Mouse (Mus musculus) CH12.LX (cell line): ENCODE data around the gene Wnk1. TPM values are rescaled to one million over a fixed set of nuclear protein-coding genes. Genes with fewer than 3 reads are reported as not detected.

Experiments used
- DNase-seq: peaks from one replicate; pipeline ENCODE4 v3.0.0-alpha.2; 2013; ENCODE audit errors: extremely low read depth
- H3K27ac ChIP-seq: 2 replicates; pipeline ENCODE4 v1.5.1; 2012; ENCODE audit warnings: low read depth, mild to moderate bottlenecking, control low read depth, moderate library complexity; ENCODE audit not compliant: insufficient read depth
- H3K27me3 ChIP-seq: replicated peaks from 2 replicates; pipeline ENCODE3; 2012; ENCODE audit warnings: inconsistent platforms
- H3K36me3 ChIP-seq, 2 experiments: replicated peaks in 1 of 2; 2 replicates each; pipeline versions ENCODE3 to v1.6.1; 2012; ENCODE audit warnings: inconsistent platforms in 1 of 2, low read length in 1 of 2, mild to moderate bottlenecking in 1 of 2, mixed read lengths in 1 of 2, moderate library complexity in 1 of 2; ENCODE audit not compliant: control insufficient read depth in 1 of 2, insufficient read depth in 1 of 2
- H3K4me1 ChIP-seq, 2 experiments: 2 replicates each; pipeline ENCODE4 v1.6.1; 2012; ENCODE audit warnings: inconsistent platforms in 1 of 2, moderate library complexity in 1 of 2; ENCODE audit not compliant: insufficient read depth in 2 of 2, control insufficient read depth in 1 of 2
- H3K4me2 ChIP-seq: 2 replicates; pipeline ENCODE4 v1.6.1; 2012; ENCODE audit warnings: low read depth, mild to moderate bottlenecking, control low read depth; ENCODE audit not compliant: poor library complexity, insufficient read depth, severe bottlenecking
- H3K4me3 ChIP-seq, 3 experiments: fragments of 150-350 bp in 1 of 3; sonication (generic) in 1 of 3; replicated peaks in 1 of 3; 2 replicates each; pipeline versions ENCODE3 to v1.5.1; 2011 to 2012; ENCODE audit warnings: low read depth in 2 of 3, low read length in 2 of 3, mild to moderate bottlenecking in 2 of 3, moderate library complexity in 2 of 3, control low read depth in 1 of 3, improper control_type of control experiment in 1 of 3, inconsistent platforms in 1 of 3, mixed read lengths in 1 of 3; ENCODE audit not compliant: poor library complexity in 1 of 3
- H3K79me2 ChIP-seq: replicated peaks from 2 replicates; pipeline ENCODE4 v1.6.1; 2012; ENCODE audit warnings: mild to moderate bottlenecking, moderate library complexity; ENCODE audit not compliant: control insufficient read depth, poor library complexity, insufficient read depth, severe bottlenecking; ENCODE audit errors: extremely low read depth
- H3K9ac ChIP-seq: 2 replicates; pipeline ENCODE4 v1.6.1; 2012; ENCODE audit warnings: low read depth, mild to moderate bottlenecking, control low read depth, moderate library complexity; ENCODE audit not compliant: insufficient read depth
- H3K9me3 ChIP-seq: replicated peaks from 2 replicates; pipeline ENCODE3; 2012; ENCODE audit warnings: low read length, inconsistent platforms, mixed read lengths
- CHD1 ChIP-seq: IDR thresholded peaks from 2 replicates; pipeline ENCODE4 v1.6.1; 2012; ENCODE audit warnings: low read depth, low read length, improper control_type of control experiment, inconsistent platforms
- E2F4 ChIP-seq: IDR thresholded peaks from 2 replicates; pipeline ENCODE4 v1.6.1; 2011; ENCODE audit warnings: low read depth, low read length, improper control_type of control experiment; ENCODE audit not compliant: insufficient replicate concordance
- EP300 ChIP-seq: IDR thresholded peaks from 2 replicates; pipeline ENCODE4 v1.6.1; 2011; ENCODE audit warnings: low read length, improper control_type of control experiment
- ETS1 ChIP-seq: conservative IDR thresholded peaks from 2 replicates; pipeline ENCODE4 v1.6.1; 2012; ENCODE audit warnings: low read depth, mild to moderate bottlenecking, inconsistent platforms, low read length, improper control_type of control experiment, moderate library complexity
- HCFC1 ChIP-seq: IDR thresholded peaks from 2 replicates; pipeline ENCODE4 v1.6.1; 2012; ENCODE audit warnings: low read depth, mild to moderate bottlenecking, inconsistent platforms, low read length, improper control_type of control experiment
- IRF4 ChIP-seq: IDR thresholded peaks from 2 replicates; pipeline ENCODE4 v1.6.1; 2014; ENCODE audit warnings: low read depth, mild to moderate bottlenecking, inconsistent platforms, low read length, improper control_type of control experiment
- KAT2A ChIP-seq: IDR thresholded peaks from 2 replicates; pipeline ENCODE4 v1.6.1; 2012; ENCODE audit warnings: low read length, improper control_type of control experiment, inconsistent platforms; ENCODE audit not compliant: insufficient replicate concordance
- MYC ChIP-seq: IDR thresholded peaks from 2 replicates; pipeline ENCODE4 v1.6.1; 2011; ENCODE audit warnings: low read depth, mild to moderate bottlenecking, improper control_type of control experiment, low read length
- NELFE ChIP-seq: IDR thresholded peaks from 2 replicates; pipeline ENCODE4 v1.6.1; 2011; ENCODE audit warnings: low read depth, low read length, improper control_type of control experiment
- NRF1 ChIP-seq: IDR thresholded peaks from 2 replicates; pipeline ENCODE4 v1.6.1; 2014; ENCODE audit warnings: low read depth, mild to moderate bottlenecking, inconsistent platforms, low read length, improper control_type of control experiment, moderate library complexity
- POLR2A ChIP-seq: IDR thresholded peaks from 2 replicates; pipeline ENCODE4 v1.6.1; 2011; ENCODE audit warnings: low read depth, mild to moderate bottlenecking, improper control_type of control experiment, low read length
- POLR2AphosphoS2 ChIP-seq: IDR thresholded peaks from 2 replicates; pipeline ENCODE4 v1.6.1; 2011; ENCODE audit warnings: low read depth, low read length, improper control_type of control experiment
- RAD21 ChIP-seq: IDR thresholded peaks from 2 replicates; pipeline ENCODE4 v1.6.1; 2011; ENCODE audit warnings: low read depth, mild to moderate bottlenecking, low read length, improper control_type of control experiment, moderate library complexity
- RCOR1 ChIP-seq: conservative IDR thresholded peaks from 2 replicates; pipeline ENCODE4 v1.6.1; 2012; ENCODE audit warnings: low read depth, mild to moderate bottlenecking, inconsistent platforms, low read length, improper control_type of control experiment
- SMC3 ChIP-seq: IDR thresholded peaks from 2 replicates; pipeline ENCODE4 v1.6.1; 2011; ENCODE audit warnings: low read depth, low read length, improper control_type of control experiment
- TCF12 ChIP-seq: IDR thresholded peaks from 2 replicates; pipeline ENCODE4 v1.6.1; 2014; ENCODE audit warnings: low read depth, mild to moderate bottlenecking, inconsistent platforms, low read length, improper control_type of control experiment
- USF2 ChIP-seq: conservative IDR thresholded peaks from 2 replicates; pipeline ENCODE4 v1.6.1; 2011; ENCODE audit warnings: low read depth, low read length, improper control_type of control experiment
- ZNF384 ChIP-seq: IDR thresholded peaks from 2 replicates; pipeline ENCODE4 v1.6.1; 2012; ENCODE audit warnings: low read depth, low read length, improper control_type of control experiment, inconsistent platforms
- dilution Hi-C: fragments of 300-500 bp; cut with MboI; formaldehyde crosslinking; loops from 2 replicates; pipeline ENCODE4 v1.14.3; 2020; ENCODE audit warnings: low sequenced_read_pairs; ENCODE audit not compliant: extremely low pct_unique_long_range_greater_than_20kb, extremely low pct_ligation_motif_present
- in situ Hi-C: fragments of 300-500 bp; cut with MboI; formaldehyde crosslinking; loops from 3 replicates; pipeline ENCODE4 v1.14.3; 2019; ENCODE audit warnings: low sequenced_read_pairs, low pct_ligation_motif_present, low pct_unique_long_range_greater_than_20kb, mixed read lengths
- polyA plus RNA-seq: library from polyadenylated mRNA; unstranded; fragments of >175 nt; gene quantifications from 2 replicates; pipeline ENCODE4 v1.2.1, GENCODE M21; 2012; ENCODE audit warnings: low read depth; ENCODE audit not compliant: insufficient read length
- total RNA-seq, 2 experiments: library from RNA; depleted of rRNA; stranded (reverse); fragments of 300-350 nt in 1 of 2; fragments of >200 nt in 1 of 2; gene quantifications; 2 replicates each; pipeline ENCODE4 v1.2.3; 2012 to 2014

Wnk1 gene
- total and polyA plus RNA-seq, 3 experiments: 97.2 to 216 (median 125) TPM

DNA sequence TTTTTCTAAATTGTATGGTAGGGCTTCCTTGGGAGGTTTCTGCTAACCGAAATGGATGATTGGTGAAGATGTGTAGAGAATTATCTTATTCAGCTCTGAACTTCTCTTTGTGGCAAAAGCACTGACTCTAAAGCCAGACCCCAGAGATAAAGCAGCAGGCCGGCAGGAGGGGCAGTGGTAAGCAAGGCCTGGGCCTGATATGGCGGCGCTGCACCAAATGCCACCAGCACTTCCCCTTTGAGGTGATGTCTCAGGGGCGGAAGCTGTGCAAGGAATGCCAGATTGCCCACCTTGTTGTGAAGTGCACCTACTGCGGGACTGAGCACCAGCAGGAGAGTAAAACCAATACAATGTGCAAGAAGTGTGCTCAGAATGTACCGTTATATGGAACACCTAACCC, 145.8 kb downstream of the Wnk1 start:
- no peak overlapping the region for H3K4me2 ChIP-seq
- dilution Hi-C loops: no loop called here
- no peaks in the 10 kb centered on the region for H3K36me3 ChIP-seq
- no peak overlapping the region for H3K27ac ChIP-seq
- TF ChIP-seq NELFE: no peak
- in situ Hi-C loops: no loop called here
- H3K27me3 ChIP-seq: peaks cover 30% of the 10 kb centered on the region
- no peaks in the 10 kb centered on the region for H3K9me3 ChIP-seq
- H3K4me1 ChIP-seq: peaks cover 0 to 3% of the 10 kb centered on the region in 2 experiments; a peak in 2 of 4 replicates
- no peak overlapping the region for H3K4me3 ChIP-seq
- no peak for DNase-seq
- no peaks in the 10 kb centered on the region for H3K79me2 ChIP-seq
- no peak overlapping the region for H3K9ac ChIP-seq

DNA sequence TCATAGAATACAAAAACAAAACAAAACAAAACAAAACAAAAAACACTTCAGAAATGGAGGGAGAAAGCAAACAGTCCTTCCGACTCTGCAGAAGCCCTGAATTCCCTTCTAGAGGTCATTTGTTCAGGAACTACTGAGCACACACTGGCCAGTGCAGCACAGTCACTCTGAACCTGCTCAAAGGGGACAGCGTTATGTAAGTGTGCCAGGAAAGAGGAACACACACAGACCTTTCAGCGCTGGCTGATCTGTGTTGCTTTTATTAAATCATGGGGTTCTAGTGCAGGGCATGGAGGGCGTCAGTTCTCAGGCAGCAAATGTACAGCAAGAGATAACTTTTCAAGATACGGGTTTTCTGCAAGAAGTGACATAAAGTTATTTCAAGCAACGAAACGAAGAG, 155.3 kb downstream of the Wnk1 start:
- H3K79me2 ChIP-seq: no peaks in the 10 kb centered on the region
- no peak overlapping the region for H3K9ac ChIP-seq
- TF ChIP-seq HCFC1 (no peak), E2F4 (no peak), MYC (no peak), RCOR1 (no peak), ETS1 (no peak), RAD21 (no peak), SMC3 (no peak), TCF12 (no peak), POLR2AphosphoS2 (no peak), EP300 (no peak), USF2 (no peak), NRF1 (no peak), ZNF384 (no peak), KAT2A (no peak), POLR2A (no peak), IRF4 (no peak), CHD1 (no peak)
- in situ Hi-C loops (no loop called here), dilution Hi-C loops (no loop called here)
- H3K27me3 ChIP-seq: no peaks in the 10 kb centered on the region
- no peaks in the 10 kb centered on the region for H3K4me1 ChIP-seq
- H3K4me2 ChIP-seq: no peak overlapping the region
- no peak for DNase-seq
- H3K9me3 ChIP-seq: no peaks in the 10 kb centered on the region
- H3K36me3 ChIP-seq: no peaks in the 10 kb centered on the region
- no peak overlapping the region for H3K4me3 ChIP-seq
- H3K27ac ChIP-seq: no peak overlapping the region

Other genes starting within 250 kb of the Wnk1 start
- 2.5 TPM in 2 replicates for gene Erc1, start 190.5 kb downstream of the Wnk1 start, total RNA-seq (2012; rRNA removed)
- 1.4 and 1.5 TPM in 2 replicates for gene Erc1, start 190.5 kb downstream of the Wnk1 start, total RNA-seq (2014; rRNA removed)
- gene Erc1, start 190.5 kb downstream of the Wnk1 start, polyA plus RNA-seq: 3.3 and 3.8 TPM in 2 replicates
- gene Rad52, start 136.0 kb downstream of the Wnk1 start, total RNA-seq (2012; rRNA removed): 8.4 and 10.2 TPM in 2 replicates
- gene Rad52, start 136.0 kb downstream of the Wnk1 start, total RNA-seq (2014; rRNA removed): 12.2 and 14.2 TPM in 2 replicates
- 8.8 and 9.3 TPM in 2 replicates for gene Rad52, start 136.0 kb downstream of the Wnk1 start, polyA plus RNA-seq
- 4.6 and 6.5 TPM in 2 replicates for gene Ninj2, start 54.7 kb upstream of the Wnk1 start, total RNA-seq (2012; rRNA removed)
- gene Ninj2, start 54.7 kb upstream of the Wnk1 start, total RNA-seq (2014; rRNA removed): not detected in 2 replicates
- 0.97 and 1.1 TPM in 2 replicates for gene Ninj2, start 54.7 kb upstream of the Wnk1 start, polyA plus RNA-seq